Mouse (Mus musculus) T-helper 2 cell (primary cell): ENCODE measurements around the gene Rnf212.

Experiments
- in situ Hi-C: fragments of 300-600 bp; cut with MboI, MseI; formaldehyde crosslinking; loops from one replicate; pipeline ENCODE4 v1.15.1; 2025; ENCODE audit warnings: high pct_unique_total_duplicates

The Rnf212 gene

GRCm38 (mm10) chr5:108713096-108713495 lies 61.7 kb downstream of the Rnf212 start:
- in situ Hi-C loops: no loop called here

DNA sequence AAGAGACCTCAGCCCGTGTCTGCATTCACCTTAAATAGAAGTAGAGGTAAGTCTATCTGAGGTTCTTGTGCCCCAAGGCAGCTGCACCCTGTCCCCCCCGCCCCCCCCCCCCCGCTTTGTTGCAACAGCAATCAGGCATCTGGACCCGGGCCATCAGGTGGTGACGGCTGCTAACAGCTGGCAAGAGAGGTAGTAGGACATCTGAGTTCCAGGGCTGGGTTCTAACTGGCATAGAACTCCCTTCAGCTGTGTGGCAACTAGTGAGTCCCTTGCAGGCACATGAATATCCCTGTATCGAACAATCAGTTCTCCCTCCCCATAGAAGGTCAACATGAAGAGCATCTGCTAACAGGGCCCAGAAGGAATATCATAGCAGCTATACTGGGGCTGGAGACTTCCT lies 62.8 kb downstream of the Rnf212 start:
- in situ Hi-C loops: no loop called here

DNA sequence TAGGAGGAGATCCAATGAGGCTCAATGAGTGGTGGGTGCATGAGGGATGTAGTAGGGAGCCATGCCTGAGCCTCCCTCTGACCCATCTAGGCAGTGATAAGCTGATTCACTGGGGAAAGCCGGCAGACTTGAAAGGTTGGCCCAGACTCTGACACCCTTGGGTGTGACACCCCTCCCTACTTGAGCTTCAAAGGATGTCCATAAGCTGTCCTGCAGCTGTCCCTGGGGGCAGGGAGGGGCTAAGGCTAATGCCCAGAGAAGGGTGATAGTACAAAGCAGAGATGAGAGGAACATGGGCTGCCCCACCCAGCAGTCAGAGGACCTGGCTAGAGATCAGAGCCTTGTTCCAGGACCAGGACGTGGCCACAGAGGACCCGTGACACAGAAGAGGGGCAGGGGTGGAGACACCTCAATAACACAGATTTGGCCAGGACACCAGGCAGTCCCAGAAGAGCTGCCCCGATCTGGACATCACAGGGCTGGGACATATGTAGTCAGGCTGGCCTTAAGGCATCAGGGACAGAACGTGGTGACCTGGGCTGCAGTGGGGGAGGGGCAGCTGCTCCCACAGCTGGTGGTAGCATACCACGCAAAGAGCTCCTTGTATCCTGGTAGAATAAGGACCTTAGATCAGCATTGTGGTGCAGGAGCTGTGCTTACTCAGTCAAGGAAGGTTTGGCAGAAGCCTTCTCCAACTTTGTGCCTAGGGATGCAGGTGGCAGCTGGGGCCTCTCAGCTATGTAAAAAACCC lies 65.6 kb downstream of the Rnf212 start:
- in situ Hi-C loops: no loop called here

DNA sequence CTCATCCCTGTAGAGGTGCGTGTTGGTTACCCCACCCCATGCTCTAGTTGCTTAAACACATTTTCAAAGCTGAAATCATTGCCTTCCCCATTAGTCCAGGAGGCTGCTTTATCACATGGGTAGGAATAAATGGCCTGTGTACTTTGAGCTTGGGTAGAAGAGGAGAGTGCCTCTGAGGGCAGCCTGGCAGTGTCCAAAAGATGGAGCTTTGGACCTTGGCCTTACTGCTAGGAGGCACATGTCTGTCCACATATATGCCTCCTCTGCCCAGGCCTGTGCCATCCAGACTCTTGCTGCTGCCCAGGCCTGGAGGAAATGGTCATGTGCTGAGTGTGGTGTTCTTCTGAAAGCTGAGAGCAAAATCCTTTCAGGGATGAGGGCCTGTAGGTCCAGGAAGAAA lies 66.4 kb downstream of the Rnf212 start:
- in situ Hi-C loops: no loop called here

DNA sequence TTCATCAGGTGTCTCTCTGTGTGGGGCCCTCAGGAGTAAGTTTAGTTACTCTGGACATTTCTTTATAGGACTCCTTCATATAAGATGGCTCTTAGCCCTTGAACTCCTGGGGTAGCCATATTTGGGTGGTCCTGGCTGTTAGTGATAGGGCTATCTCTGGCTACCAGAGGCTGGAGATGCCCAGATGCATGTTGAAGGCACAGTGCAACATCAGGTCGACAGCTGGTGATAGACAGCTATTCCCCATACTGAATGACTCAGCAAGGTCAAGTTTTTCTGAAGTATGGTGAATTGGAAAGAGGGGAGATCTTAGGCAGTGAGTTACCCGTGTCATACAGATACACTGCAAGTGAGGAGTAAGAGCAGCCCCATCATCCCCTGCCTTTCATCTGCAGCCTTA lies 67.0 kb downstream of the Rnf212 start:
- in situ Hi-C loops: no loop called here

DNA sequence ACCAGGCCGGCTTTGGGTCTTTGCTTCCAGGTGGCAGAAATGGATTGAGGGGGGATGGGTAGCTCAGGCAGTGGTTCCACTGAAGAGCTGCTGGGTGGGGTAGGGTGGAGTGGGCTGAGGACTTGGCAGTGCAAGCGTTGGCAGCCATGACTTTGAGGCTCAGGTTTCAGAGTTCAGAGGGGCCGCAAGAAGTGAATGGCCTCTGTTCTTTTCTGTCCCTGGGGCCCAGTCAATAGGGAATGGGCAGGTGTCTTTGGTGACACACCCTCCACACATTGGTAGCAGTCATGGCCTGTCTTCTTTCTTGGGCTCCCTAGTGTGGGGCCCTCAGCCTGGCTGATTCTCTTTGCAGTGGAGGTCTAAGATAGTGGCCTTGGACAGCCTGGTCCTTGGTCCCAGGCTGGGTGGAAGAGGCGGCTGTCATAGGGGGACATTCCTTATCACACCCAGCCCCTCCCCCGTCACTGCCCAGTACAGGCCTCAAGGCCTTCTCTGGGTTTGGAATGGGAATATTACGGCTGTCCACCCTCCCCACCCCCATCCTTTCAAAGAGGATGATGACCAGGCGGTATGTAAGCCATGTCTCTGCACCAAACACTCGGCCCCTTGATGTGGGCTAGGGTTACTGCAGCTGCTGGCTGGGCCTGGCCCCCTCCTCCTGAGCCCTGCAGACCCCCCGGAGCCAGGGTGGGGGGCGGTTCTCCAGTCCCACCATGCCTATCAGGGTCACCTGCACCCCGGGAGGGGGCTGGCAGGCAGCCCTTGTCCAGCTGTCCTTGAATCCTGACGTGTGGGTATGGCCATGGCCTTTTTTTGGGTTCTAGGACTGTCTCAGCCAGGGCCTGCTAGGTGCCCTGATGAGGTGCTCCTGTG lies 70.8 kb downstream of the Rnf212 start:
- in situ Hi-C loops: no loop called here

GRCm38 (mm10) chr5:108701341-108702021 lies 73.3 kb downstream of the Rnf212 start:
- in situ Hi-C loops: no loop called here

- in situ Hi-C loops: no loop called here
Observed at GRCm38 (mm10) chr5:108700346-108700745, 74.4 kb downstream of the Rnf212 start.

- in situ Hi-C loops: no loop called here
Observed at GRCm38 (mm10) chr5:108697341-108697753, 77.4 kb downstream of the Rnf212 start.

DNA sequence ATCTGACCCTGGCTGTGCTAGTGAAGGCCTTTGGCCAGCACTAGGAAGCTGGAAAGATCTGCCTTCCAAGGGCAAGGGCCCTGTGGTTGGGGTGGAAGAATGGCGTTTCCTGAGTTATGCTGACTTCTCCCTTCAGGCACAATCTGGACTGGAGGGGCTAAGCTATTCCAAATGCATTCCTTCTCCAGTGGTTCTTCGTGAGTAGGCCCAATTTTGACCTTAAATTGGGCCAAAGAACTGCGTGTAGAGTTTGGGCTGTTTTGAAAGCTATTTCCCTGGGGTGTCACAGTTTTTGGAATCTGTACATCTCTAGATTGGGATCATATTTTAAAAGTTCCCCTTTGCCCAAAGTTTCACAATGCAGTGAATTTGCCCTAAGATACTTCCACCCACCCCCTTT lies 78.2 kb downstream of the Rnf212 start:
- in situ Hi-C loops: no loop called here

DNA sequence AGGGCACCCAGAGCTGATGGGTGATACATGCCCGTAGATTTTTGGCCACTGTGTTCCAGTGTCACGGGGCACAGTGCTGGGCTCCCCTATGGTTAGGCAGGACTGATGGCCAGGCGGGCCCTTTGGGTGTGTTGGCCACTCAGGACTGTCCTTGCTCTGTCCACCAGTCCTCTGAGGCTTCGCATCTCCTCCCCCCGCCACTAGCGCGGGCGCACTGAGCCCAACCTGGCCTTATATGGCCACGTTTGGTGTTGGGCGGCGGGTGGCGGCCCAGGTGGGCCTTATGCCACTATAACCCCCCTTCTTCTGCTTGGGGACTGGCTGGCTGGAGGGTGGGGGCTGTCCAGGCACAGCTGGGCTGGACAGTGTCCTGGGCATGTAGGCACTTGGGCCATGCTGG lies 78.9 kb downstream of the Rnf212 start:
- in situ Hi-C loops: no loop called here

DNA sequence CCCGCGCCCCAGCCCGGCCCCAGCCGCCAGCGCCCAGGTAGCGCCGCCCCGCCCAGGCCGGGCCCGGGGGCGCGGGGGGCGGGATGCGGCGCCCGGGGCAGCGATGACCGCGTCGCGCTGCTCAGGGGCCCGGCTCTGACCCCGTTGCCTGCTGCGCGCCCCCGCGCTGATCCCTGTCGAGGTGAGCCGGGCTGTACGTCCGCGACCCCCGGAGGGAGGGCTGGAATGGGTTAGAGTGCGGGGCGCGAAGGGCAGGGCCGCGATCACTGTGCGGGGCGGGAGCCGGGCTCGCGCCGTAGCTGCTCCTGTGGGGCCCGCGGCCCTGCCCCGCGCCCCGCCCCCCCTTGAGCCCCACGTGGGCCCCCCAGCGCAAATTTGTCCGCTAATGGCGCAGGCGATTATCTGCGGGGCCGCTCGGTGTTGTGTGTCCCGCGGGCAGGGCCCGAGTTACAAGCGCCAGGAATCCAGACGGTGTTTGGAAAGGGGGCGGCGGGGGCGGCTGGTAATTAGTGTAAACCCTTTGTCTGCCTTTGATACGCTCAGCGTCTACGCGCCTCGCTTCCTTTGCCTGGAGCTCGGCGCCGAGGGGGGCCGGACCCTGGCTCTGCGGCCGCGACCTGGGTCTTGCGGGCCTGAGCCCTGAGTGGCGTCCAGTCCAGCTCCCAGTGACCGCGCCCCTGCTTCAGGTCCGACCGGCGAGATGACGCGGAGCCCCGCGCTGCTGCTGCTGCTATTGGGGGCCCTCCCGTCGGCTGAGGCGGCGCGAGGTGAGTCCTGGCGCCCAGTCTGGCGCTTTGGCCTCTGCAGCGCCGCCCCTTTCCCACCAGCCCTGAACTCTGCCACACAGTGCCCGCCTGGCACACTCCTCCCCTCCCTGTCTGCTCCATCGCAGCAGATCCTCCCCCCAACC lies 80.2 kb downstream of the Rnf212 start:
- in situ Hi-C loops: no loop called here

DNA sequence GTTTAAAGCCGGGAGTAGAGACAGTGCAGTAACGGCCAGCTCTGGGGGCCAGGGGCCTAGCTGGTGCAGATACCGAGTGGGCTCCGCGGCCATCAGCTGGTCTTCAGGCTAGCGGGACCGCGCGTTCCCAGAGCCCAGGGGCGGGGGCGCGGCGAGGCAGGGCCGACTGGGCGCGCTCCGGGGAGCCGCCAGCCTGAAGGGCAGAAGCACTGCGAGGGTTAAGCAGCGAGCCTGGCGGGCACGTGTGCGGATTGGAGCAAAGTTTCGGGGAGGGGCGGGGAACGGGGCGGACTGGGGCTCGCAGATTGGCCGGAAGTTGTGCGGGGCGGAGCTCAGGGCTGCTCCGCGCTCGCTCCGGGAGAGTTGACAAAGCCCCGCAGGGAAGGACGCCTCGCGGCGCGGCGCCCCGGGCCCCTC lies 80.9 kb downstream of the Rnf212 start:
- in situ Hi-C loops: no loop called here

DNA sequence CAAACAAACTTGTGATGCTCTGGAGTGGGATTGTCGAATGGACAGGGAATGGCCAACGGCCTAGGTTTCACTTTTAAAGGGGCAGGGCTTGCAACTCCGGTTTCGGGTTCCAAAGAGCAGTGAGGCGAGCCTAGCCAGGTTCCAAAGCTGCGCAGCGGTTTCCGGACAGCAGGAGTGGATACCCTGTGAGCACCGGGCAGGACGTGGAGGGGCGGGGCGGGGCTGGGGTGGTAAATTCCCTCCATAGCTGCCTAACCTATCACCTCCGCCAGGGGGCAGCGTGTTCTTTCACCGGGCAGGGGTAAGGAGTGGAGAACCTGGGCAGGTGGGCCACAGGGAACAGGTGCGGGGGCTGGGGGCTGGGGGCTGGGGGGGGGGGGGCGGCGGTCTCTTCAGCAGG lies 82.5 kb downstream of the Rnf212 start, which contains the start of gene Fgfrl1:
Fgfrl1 (plus strand) TSS at position 112 of the 400 bp plus-strand sequence.
- in situ Hi-C loops: no loop called here

DNA sequence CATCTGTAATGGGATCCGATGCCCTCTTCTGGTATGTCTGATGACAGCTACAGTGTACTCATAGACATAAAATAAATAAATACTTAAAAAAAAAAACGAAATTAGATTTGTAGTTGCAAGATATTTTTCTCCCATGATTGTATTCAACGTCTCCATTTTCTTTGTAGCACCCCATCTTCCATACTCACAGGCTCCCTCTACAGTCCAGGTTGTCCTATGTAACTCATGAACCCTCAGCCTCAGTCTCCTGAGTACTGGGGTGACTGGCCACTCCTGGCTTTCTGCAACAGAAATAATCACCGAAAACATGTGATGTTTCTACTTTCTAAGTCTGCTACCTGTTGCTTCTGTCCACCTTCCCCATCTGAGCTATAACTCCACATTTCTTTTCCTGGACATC lies 83.6 kb downstream of the Rnf212 start:
- in situ Hi-C loops: no loop called here

DNA sequence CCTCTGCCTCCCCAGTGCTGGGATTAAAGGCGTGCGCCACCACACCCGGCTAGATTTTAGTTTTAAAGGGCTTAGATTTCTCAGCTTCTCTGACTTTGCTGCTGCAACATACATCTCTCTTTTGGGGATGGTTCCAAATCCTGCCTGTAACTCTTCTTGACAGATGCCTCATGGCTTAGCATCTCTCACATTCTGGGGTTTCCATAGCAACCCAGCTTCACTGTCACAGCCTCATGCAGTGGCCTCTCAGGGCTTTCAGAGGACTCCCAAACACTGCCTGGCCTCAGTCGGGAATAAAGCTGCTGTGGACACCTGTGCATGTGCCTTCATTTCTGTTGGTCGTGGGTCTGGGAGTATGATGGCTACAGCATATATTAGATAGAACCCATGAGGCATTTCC lies 85.7 kb downstream of the Rnf212 start:
- in situ Hi-C loops: no loop called here

DNA sequence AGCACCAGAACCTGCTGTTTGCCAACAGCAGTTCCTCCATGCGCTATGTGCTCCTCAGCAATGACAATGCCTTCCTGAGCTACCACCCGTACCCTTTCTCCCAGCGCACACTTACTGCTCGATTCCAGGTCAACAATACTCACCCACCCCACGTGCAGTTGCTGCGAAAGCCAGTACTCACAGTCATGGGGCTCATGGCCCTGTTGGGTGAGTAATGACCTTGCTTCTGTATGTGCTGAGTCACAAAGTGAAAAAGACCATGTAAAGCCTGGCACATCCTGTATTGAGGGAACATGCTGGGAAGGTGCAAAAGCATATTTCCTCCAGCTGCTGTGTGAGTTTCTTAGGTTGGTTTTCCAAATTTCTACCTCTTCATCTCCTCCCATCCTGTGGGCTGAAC lies 93.9 kb downstream of the Rnf212 start:
- in situ Hi-C loops: no loop called here

DNA sequence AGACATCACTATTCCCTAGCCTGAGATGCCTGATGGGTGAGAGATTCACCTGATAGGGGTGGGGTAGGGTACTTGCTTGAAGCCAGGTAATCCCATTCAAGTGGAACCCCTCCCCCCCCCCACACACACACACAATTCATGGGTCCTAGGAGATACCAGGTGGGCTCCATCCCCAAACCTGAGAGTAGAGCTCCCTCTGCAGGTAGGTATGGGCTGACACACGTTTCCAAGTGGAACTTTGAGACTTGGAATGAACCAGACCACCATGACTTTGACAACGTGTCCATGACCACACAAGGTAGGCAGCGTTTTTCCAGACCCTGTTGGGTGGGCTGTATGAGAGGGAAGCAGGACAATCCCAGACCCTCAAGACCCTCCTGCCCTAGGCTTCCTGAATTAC lies 94.9 kb downstream of the Rnf212 start:
- in situ Hi-C loops: loop anchor here (10.0 kb wide), 1 partner anchor 215 kb away; the partner anchor contains the start of gene Pcgf3
